Mouse (Mus musculus) spleen, adult 2 months (tissue): ENCODE data around the gene Spint5.

Experiments used
- CTCF ChIP-seq: fragments of 200-500 bp; IDR thresholded peaks from 2 replicates; pipeline ENCODE4 v1.5.1; 2011; ENCODE audit warnings: mild to moderate bottlenecking, inconsistent platforms; ENCODE audit not compliant: insufficient read depth, insufficient read length, insufficient replicate concordance; ENCODE audit errors: extremely low read depth
- POLR2A ChIP-seq: fragments of 200-500 bp; IDR thresholded peaks from 2 replicates; pipeline ENCODE4 v1.6.1; 2011; ENCODE audit warnings: low read depth, low read length, inconsistent platforms

- TF ChIP-seq POLR2A (no peak), CTCF (no peak)
Measured at GRCm38 (mm10) chr2:164701761-164702160, 13.3 kb upstream of the Spint5 start.
